Mouse (Mus musculus) limb, embryonic 14.5 days (tissue): Measurements from ENCODE around the gene Lta. TPM values are rescaled to one million over a fixed set of nuclear protein-coding genes. Genes with fewer than 3 reads are reported as not detected.

Source experiments
- ATAC-seq: fragments of 200-750 bp; cut with Nextera tagmentation; 2 replicates; pipeline ENCODE4 v1.8.0; 2017; ENCODE audit warnings: low read depth, moderate number of reproducible peaks, moderate TSS enrichment; ENCODE audit not compliant: low FRiP score
- DNase-seq: peaks from one replicate; pipeline ENCODE4 v3.0.0-alpha.2; 2015; ENCODE audit warnings: low spot score
- H3K27ac ChIP-seq: fragments of 300-500 bp; sonication (generic); replicated peaks from 2 replicates; pipeline ENCODE4 v1.5.1; 2014; ENCODE audit warnings: low read depth, mild to moderate bottlenecking, low read length, moderate library complexity, mixed read lengths
- H3K27me3 ChIP-seq: fragments of 300-500 bp; sonication (generic); 2 replicates; pipeline ENCODE4 v1.6.1; 2014; ENCODE audit warnings: low read length, mixed read lengths; ENCODE audit not compliant: control insufficient read depth, insufficient read depth
- H3K36me3 ChIP-seq: fragments of 300-500 bp; sonication (generic); 2 replicates; pipeline ENCODE4 v1.6.1; 2014; ENCODE audit warnings: mild to moderate bottlenecking, low read length, moderate library complexity, mixed read lengths; ENCODE audit not compliant: control insufficient read depth, insufficient read depth
- H3K4me1 ChIP-seq: fragments of 300-500 bp; sonication (generic); 2 replicates; pipeline ENCODE4 v1.6.1; 2014; ENCODE audit warnings: antibody characterized with exemption, low read length, mixed read lengths; ENCODE audit not compliant: control insufficient read depth, insufficient read depth
- H3K4me2 ChIP-seq: fragments of 300-500 bp; sonication (generic); replicated peaks from 2 replicates; pipeline ENCODE4 v1.6.1; 2014; ENCODE audit warnings: low read depth, mild to moderate bottlenecking, low read length, moderate library complexity; ENCODE audit not compliant: severe bottlenecking
- H3K4me3 ChIP-seq: fragments of 300-500 bp; sonication (generic); replicated peaks from 2 replicates; pipeline ENCODE4 v1.5.1; 2014; ENCODE audit warnings: low read length
- H3K9ac ChIP-seq: fragments of 300-500 bp; sonication (generic); 2 replicates; pipeline ENCODE4 v1.6.1; 2014; ENCODE audit warnings: mild to moderate bottlenecking, low read depth, low read length, moderate library complexity; ENCODE audit not compliant: severe bottlenecking
- H3K9me3 ChIP-seq: fragments of 300-500 bp; sonication (generic); 2 replicates; pipeline ENCODE4 v1.6.1; 2016; ENCODE audit warnings: low read length; ENCODE audit not compliant: control insufficient read depth
- POLR2A ChIP-seq: fragments of 200-500 bp; IDR thresholded peaks from 2 replicates; pipeline ENCODE4 v1.8.0; 2012; ENCODE audit warnings: inconsistent platforms, mild to moderate bottlenecking, moderate library complexity, borderline replicate concordance; ENCODE audit not compliant: insufficient read depth, insufficient read length; ENCODE audit errors: extremely low read depth
- WGBS: fragments of 180-500 bp; shearing (Covaris S2); extraction: QIAGEN DNeasy Blood & Tissue Kit; methylation state at CpG from one replicate; pipeline ENCODE4 v1.1.7; 2014; 5-methylcytosine and 5-hydroxymethylcytosine counted together
- polyA plus RNA-seq, 2 experiments: library from polyadenylated mRNA; depleted of rRNA in 1 of 2; stranded (reverse) in 1 of 2; unstranded in 1 of 2; fragments of >200 nt; fragmentation: Nextera tagmentation in 1 of 2; extraction: Ambion mirVana in 1 of 2; gene quantifications; 2 replicates each; pipeline versions ENCODE4 v1.2.1 to v1.2.3; 2012 to 2014

The Lta gene
- 0.36 and 0.39 TPM in 2 replicates for polyA plus RNA-seq (2012; rRNA removed)
- 0.14 TPM in 1 of 2 replicates, not detected in the other for polyA plus RNA-seq (2014; fragmentation: Nextera tagmentation; extraction: Ambion mirVana)

DNA sequence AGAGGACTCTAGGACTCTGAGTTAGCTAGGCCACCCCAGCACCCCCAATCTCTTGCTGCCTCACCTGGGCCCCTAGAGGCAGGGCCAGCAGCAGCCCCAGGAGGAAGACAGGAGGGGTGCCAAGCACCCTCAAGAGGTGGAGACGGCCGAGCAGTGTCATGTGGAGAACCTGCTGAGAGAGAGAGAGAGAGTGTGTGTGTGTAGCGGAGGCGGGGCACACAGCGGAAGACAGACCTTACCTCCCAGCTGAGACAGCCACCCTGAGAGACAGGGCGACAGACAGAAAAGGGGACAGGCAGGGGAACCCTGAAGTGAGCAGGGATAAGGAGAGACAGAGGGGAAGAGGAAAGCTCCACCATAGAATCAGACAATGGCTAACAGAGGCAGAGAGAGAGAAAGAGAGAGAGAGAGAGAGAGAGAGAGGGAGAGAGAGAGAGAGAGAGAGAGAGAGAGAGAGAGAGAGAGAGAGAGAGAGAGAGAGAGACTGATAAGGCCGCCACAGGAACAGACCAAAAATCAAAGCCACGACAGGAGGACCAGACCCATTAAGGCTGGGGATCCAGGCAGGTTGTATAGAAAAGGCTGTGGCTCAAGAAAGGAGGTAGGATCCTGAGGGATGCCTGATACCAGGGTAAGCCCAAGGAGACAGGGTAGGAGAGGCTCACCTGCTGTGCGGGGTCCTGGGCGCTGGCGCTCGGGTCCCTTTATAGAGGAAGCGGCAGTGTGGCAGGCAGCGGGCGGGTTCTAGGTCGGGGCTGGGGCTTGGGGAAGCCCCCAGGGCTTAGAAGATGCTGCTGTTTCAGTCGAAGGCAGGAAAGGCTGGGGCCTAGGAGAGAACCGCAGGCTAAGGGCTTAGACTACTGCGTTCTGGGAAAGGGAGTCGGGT lies at the start of gene Lta:
Gene Lta (minus strand): TSS at position 858 of the 886 bp plus-strand sequence.
- no peaks in the 10 kb centered on the region for H3K4me1 ChIP-seq
- H3K9ac ChIP-seq, result no peak within 1 kb of the TSS
- H3K27ac ChIP-seq, result no peak within 1 kb of the TSS
- no peak for TF ChIP-seq POLR2A
- no peak within 1 kb of the TSS for H3K4me3 ChIP-seq
- H3K9me3 ChIP-seq, result no peaks in the 10 kb centered on the region
- no peaks in the 10 kb centered on the region for H3K36me3 ChIP-seq
- no peak for DNase-seq
- no peaks in the 10 kb centered on the region for H3K27me3 ChIP-seq
- no peak within 1 kb of the TSS for H3K4me2 ChIP-seq
- WGBS, result 18% methylated on average over 19 of the region's 20 CpGs
- no peak for ATAC-seq

- peak; percentile 39 for DNase-seq
- 62% methylated on average over 11 of the region's 11 CpGs for WGBS
- ATAC-seq, result peak; percentile 14; the same call in 1 of the 2 replicates
These were observed 49.3 kb upstream of the Lta start for GRCm38 (mm10) chr17:35254241-35255098.

GRCm38 (mm10) chr17:35253293-35254093 lies 48.3 kb upstream of the Lta start:
- ATAC-seq, result peak; percentile 3; the same call in 1 of the 2 replicates

More at GRCm38 (mm10) chr17:35254241-35255098, 49.3 kb upstream of the Lta start:
- Histone ChIP-seq H3K4me2 (no peak overlapping the region), H3K27ac (no peak overlapping the region), H3K4me1 (0 out of 2 replicates have a peak, but pooled peaks cover 2% of the 10 kb centered on the region), H3K9me3 (no peaks in the 10 kb centered on the region), H3K27me3 (no peaks in the 10 kb centered on the region), H3K9ac (no peak overlapping the region), H3K36me3 (peaks cover 47% of the 10 kb centered on the region), H3K4me3 (no peak overlapping the region)
- TF ChIP-seq POLR2A, result no peak

DNA sequence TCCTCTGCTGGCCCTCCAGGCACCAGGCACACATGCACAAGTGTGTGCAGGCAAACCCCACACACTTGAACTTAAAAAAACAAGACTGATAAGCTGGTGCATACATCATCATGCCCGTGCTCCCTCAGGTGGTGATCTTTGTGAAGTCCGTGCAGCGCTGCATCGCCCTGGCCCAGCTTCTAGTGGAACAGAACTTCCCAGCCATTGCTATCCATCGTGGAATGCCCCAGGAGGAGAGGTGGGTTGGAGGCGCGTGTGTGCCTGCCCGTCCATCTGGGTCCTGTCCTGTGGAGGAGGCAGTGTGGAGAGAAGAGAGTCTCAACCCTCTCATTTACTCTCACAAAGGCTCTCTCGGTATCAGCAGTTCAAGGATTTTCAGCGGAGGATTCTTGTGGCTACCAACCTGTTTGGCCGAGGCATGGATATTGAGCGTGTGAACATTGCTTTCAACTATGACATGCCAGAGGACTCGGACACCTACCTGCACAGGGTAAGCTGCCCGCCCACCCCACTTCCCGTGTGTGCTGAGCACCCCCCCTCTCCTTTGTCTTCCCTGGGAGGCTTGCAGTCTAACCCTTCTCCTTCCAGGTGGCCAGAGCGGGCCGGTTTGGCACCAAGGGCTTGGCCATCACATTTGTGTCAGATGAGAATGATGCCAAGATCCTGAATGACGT lies 47.6 kb upstream of the Lta start:
- ATAC-seq, result no peak; the same call in 1 of the 2 replicates
- Histone ChIP-seq H3K27ac (no peak overlapping the region), H3K4me2 (no peak overlapping the region), H3K36me3 (peaks cover 65% of the 10 kb centered on the region), H3K27me3 (no peaks in the 10 kb centered on the region), H3K9ac (no peak overlapping the region), H3K9me3 (no peaks in the 10 kb centered on the region), H3K4me1 (no peaks in the 10 kb centered on the region), H3K4me3 (no peak overlapping the region)
- WGBS, result 87% methylated on average over 18 of the region's 18 CpGs
- no peak for TF ChIP-seq POLR2A
- DNase-seq, result no peak

More at GRCm38 (mm10) chr17:35253293-35254093, 48.3 kb upstream of the Lta start:
- TF ChIP-seq POLR2A, result no peak
- H3K9ac ChIP-seq, result no peak overlapping the region
- WGBS, result 86% methylated on average over 32 of the region's 32 CpGs
- no peaks in the 10 kb centered on the region for H3K9me3 ChIP-seq
- no peak for DNase-seq
- H3K4me3 ChIP-seq, result no peak overlapping the region
- no peak overlapping the region for H3K27ac ChIP-seq
- peaks cover 57% of the 10 kb centered on the region for H3K36me3 ChIP-seq
- H3K4me2 ChIP-seq, result no peak overlapping the region
- H3K4me1 ChIP-seq, result 0 out of 2 replicates have a peak, but pooled peaks cover 2% of the 10 kb centered on the region
- H3K27me3 ChIP-seq, result no peaks in the 10 kb centered on the region
